ENCODE assay signal across 30 mouse cellular contexts in genomic region chr13:95135326-95136150, GRCm38 (mm10).
DNase-seq lines count a peak whose midpoint lies in the region; ATAC-seq and TF ChIP-seq lines count a peak whose summit lies in the region.
"Had no signal": no experiment of that assay in that cellular context is flagged by ENCODE, and none has a peak within 500 bp of the region (broad histone marks: within the 10 kb centered on the region; RNA-seq: fewer than 3 reads in every experiment).

No protein-coding gene starts in this region.

- 73% methylated on average over 7 of the region's 7 CpGs for WGBS in embryonic facial prominence, embryonic 14.5 days
- 86% methylated on average over 7 of the region's 7 CpGs for WGBS in embryonic facial prominence, embryonic 10.5 days

- no peak for ATAC-seq in embryonic facial prominence, embryonic 14.5 days (ENCODE audit: low read depth)
- ATAC-seq in granulocyte monocyte progenitor cell, adult 5-6 weeks (replicated peaks; ENCODE audit: poor library complexity, severe bottlenecking) = no peak
- ATAC-seq: activated CD4-positive, CD25-positive, alpha-beta regulatory T cell, adult 4 months; forebrain, embryonic 14.5 days; inflammation-experienced regulatory T-cells, adult 6 months; midbrain, embryonic 16.5 days had no signal

- no peaks in the 10 kb centered on the region for H3K27me3 ChIP-seq in embryonic facial prominence, embryonic 14.5 days (replicated peaks; ENCODE audit: control insufficient read depth, insufficient read depth, low read length)
- H3K27me3 ChIP-seq in embryonic facial prominence, embryonic 10.5 days (replicated peaks; ENCODE audit: low read depth, poor library complexity, severe bottlenecking) = no peaks in the 10 kb centered on the region
- H3K27me3 ChIP-seq: embryonic facial prominence, embryonic 15.5 days; heart, embryonic 13.5 days; hindbrain, embryonic 15.5 days; limb, embryonic 15.5 days; liver, embryonic 15.5 days had no signal

- TF ChIP-seq POLR2A in embryonic fibroblast, embryonic 13.5 days (IDR thresholded peaks at IDR 0.05; ENCODE audit: low read depth, low read length) = no peak

- no peak overlapping the region for H3K27ac ChIP-seq in embryonic facial prominence, embryonic 14.5 days (replicated peaks; ENCODE audit: low read depth, low read length)
- no peak overlapping the region for H3K27ac ChIP-seq in embryonic facial prominence, embryonic 10.5 days (replicated peaks)
- H3K27ac ChIP-seq in layer of hippocampus, adult 2 months = peak overlapping the region; percentile 76
- H3K27ac ChIP-seq in embryonic fibroblast, embryonic 13.5 days (ENCODE audit: insufficient read depth, low read length) = peak overlapping the region; percentile 51
- H3K27ac ChIP-seq: embryonic facial prominence, embryonic 15.5 days; gastrocnemius, adult 2 months; heart, embryonic 13.5 days; hindbrain, embryonic 15.5 days; limb, embryonic 10.5 days; limb, embryonic 15.5 days; liver, embryonic 15.5 days had no signal

- no peak overlapping the region for H3K4me3 ChIP-seq in embryonic facial prominence, embryonic 14.5 days (ENCODE audit: low read depth, low read length)
- H3K4me3 ChIP-seq in embryonic facial prominence, embryonic 10.5 days = no peak overlapping the region
- H3K4me3 ChIP-seq in layer of hippocampus, adult 2 months = no peak overlapping the region
- no peak overlapping the region for H3K4me3 ChIP-seq in embryonic fibroblast, embryonic 13.5 days (ENCODE audit: insufficient read depth, low read length)
- H3K4me3 ChIP-seq: embryonic facial prominence, embryonic 15.5 days; gastrocnemius, adult 2 months; heart, embryonic 13.5 days; hindbrain, embryonic 15.5 days; limb, embryonic 10.5 days; limb, embryonic 15.5 days; liver, embryonic 15.5 days had no signal

- no peaks in the 10 kb centered on the region for H3K36me3 ChIP-seq in embryonic facial prominence, embryonic 14.5 days (ENCODE audit: control insufficient read depth, insufficient read depth, low read length)
- H3K36me3 ChIP-seq in embryonic facial prominence, embryonic 10.5 days (replicated peaks) = no peaks in the 10 kb centered on the region
- H3K36me3 ChIP-seq: embryonic facial prominence, embryonic 15.5 days; heart, embryonic 13.5 days; hindbrain, embryonic 15.5 days; limb, embryonic 10.5 days; limb, embryonic 15.5 days; liver, embryonic 15.5 days had no signal

- H3K4me2 ChIP-seq in embryonic facial prominence, embryonic 14.5 days (ENCODE audit: low read depth, low read length) = no peak overlapping the region
- H3K4me2 ChIP-seq: embryonic facial prominence, embryonic 15.5 days; heart, embryonic 13.5 days; hindbrain, embryonic 15.5 days; limb, embryonic 15.5 days; liver, embryonic 15.5 days; lung, embryonic 14.5 days had no signal

- peak; percentile 19 for DNase-seq in embryonic facial prominence, embryonic 14.5 days (ENCODE audit: low spot score)
- DNase-seq in embryonic facial prominence, embryonic 10.5 days (ENCODE audit: low spot score) = no peak
- DNase-seq in layer of hippocampus, adult 2 months (ENCODE audit: low spot score in 2 of 2) = no peak
- DNase-seq in layer of hippocampus, postnatal 36 days = no peak
- DNase-seq in NIH3T3 (ENCODE audit: low read depth) = peak; percentile 65
- no peak for DNase-seq in gastrocnemius, postnatal 25 days
- DNase-seq: adrenal gland, adult 8-10 months; cerebellum, adult 8-10 months; cerebellum, postnatal 25 days; gastrocnemius, adult 2 months; heart, postnatal 10 days; kidney, adult 11 months; lung, embryonic 14.5 days; lung, postnatal 14 days; right cerebral cortex, adult 18-20 months; right cerebral cortex, postnatal 4 days; thymus, adult 2 months; thymus, postnatal 36 days had no signal

- H3K9me3 ChIP-seq in embryonic facial prominence, embryonic 14.5 days (ENCODE audit: control insufficient read depth, low read length) = no peaks in the 10 kb centered on the region
- no peaks in the 10 kb centered on the region for H3K9me3 ChIP-seq in embryonic facial prominence, embryonic 10.5 days
- H3K9me3 ChIP-seq: embryonic facial prominence, embryonic 15.5 days; heart, embryonic 13.5 days; hindbrain, embryonic 15.5 days; limb, embryonic 10.5 days; limb, embryonic 15.5 days; liver, embryonic 15.5 days had no signal

- H3K9ac ChIP-seq in embryonic facial prominence, embryonic 14.5 days (ENCODE audit: low read depth, low read length) = no peak overlapping the region
- H3K9ac ChIP-seq: embryonic facial prominence, embryonic 15.5 days; heart, embryonic 13.5 days; hindbrain, embryonic 15.5 days; limb, embryonic 15.5 days; liver, embryonic 15.5 days; lung, embryonic 14.5 days had no signal

- H3K4me1 ChIP-seq in embryonic facial prominence, embryonic 14.5 days (ENCODE audit: control insufficient read depth, insufficient read depth, low read length) = no peaks in the 10 kb centered on the region
- peaks cover 6% of the 10 kb centered on the region; the same call in 1 of the 2 replicates for H3K4me1 ChIP-seq in embryonic facial prominence, embryonic 10.5 days
- peaks cover 8% of the 10 kb centered on the region for H3K4me1 ChIP-seq in embryonic fibroblast, embryonic 13.5 days (ENCODE audit: control insufficient read depth, insufficient read depth, low read length)
- H3K4me1 ChIP-seq: embryonic facial prominence, embryonic 15.5 days; heart, embryonic 13.5 days; hindbrain, embryonic 15.5 days; limb, embryonic 10.5 days; limb, embryonic 15.5 days; liver, embryonic 15.5 days had no signal

- TF ChIP-seq CTCF in layer of hippocampus, adult 2 months (conservative IDR thresholded peaks at IDR 0.05) = no peak
- no peak for TF ChIP-seq CTCF in embryonic fibroblast, embryonic 13.5 days (IDR thresholded peaks at IDR 0.05; ENCODE audit: borderline replicate concordance, insufficient read depth, low read length)

Comparison
In these comparisons a context has a peak if more than half of its experiments do, and no peak if none do; other contexts are left out.
1. DNase-seq: peak in embryonic facial prominence, embryonic 14.5 days (single experiment) and NIH3T3 (single experiment); none in embryonic facial prominence, embryonic 10.5 days (single experiment), layer of hippocampus, adult 2 months (0 of 2), layer of hippocampus, postnatal 36 days (0 of 2) and gastrocnemius, postnatal 25 days (single experiment).
2. H3K27ac ChIP-seq: peak in layer of hippocampus, adult 2 months (single experiment) and embryonic fibroblast, embryonic 13.5 days (single experiment); none in embryonic facial prominence, embryonic 14.5 days (single experiment) and embryonic facial prominence, embryonic 10.5 days (single experiment).